Mouse (Mus musculus): ENCODE data around the gene Pcdh18. TPM values are rescaled to one million over a fixed set of nuclear protein-coding genes. Genes with fewer than 3 reads are reported as not detected.

The Pcdh18 gene
- total and polyA plus RNA-seq, 2 experiments = 0.24 to 0.92 TPM

- Histone ChIP-seq H3K27ac (replicated peaks; ENCODE audit: insufficient read depth, low read depth, low read length) (no peak overlapping the region), H3K36me3 (ENCODE audit: control insufficient read depth, insufficient read depth, low read length) (no peaks in the 10 kb centered on the region), H3K79me2 (ENCODE audit: control insufficient read depth, insufficient read depth, low read length) (no peaks in the 10 kb centered on the region), H3K4me1 (ENCODE audit: control insufficient read depth, insufficient read depth, low read length) (no peaks in the 10 kb centered on the region), H3K9ac (ENCODE audit: low read depth, low read length) (no peak overlapping the region), H3K27me3 (ENCODE audit: control insufficient read depth, insufficient read depth, low read length) (no peaks in the 10 kb centered on the region), H3K4me3 (ENCODE audit: insufficient read depth, low read depth, low read length) (no peak overlapping the region)
- TF ChIP-seq POLR2A (IDR thresholded peaks at IDR 0.05; ENCODE audit: extremely low read depth, insufficient read depth, low read length) = no peak
- TF ChIP-seq CTCF (IDR thresholded peaks at IDR 0.05; ENCODE audit: low read depth, low read length) = no peak
- WGBS = 47% methylated on average over 3 of the region's 3 CpGs
- DNase-seq (ENCODE audit: extremely low read depth, low read depth, low spot score) = no peak
These were observed 12.0 kb upstream of the Pcdh18 start for GRCm38 (mm10) chr3:49768992-49769738.

- H3K9ac ChIP-seq (ENCODE audit: low read depth, low read length) = no peak overlapping the region
- no peak overlapping the region for H3K27ac ChIP-seq (replicated peaks; ENCODE audit: insufficient read depth, low read depth, low read length)
- no peak for TF ChIP-seq CTCF (IDR thresholded peaks at IDR 0.05; ENCODE audit: low read depth, low read length)
- no peak for TF ChIP-seq POLR2A (IDR thresholded peaks at IDR 0.05; ENCODE audit: extremely low read depth, insufficient read depth, low read length)
- no peaks in the 10 kb centered on the region; the same call in 1 of the 2 replicates for H3K27me3 ChIP-seq (ENCODE audit: control insufficient read depth, insufficient read depth, low read length)
- 82% methylated on average over 5 of the region's 5 CpGs for WGBS
- no peak for DNase-seq (ENCODE audit: extremely low read depth, low read depth, low spot score)
- no peak overlapping the region for H3K4me3 ChIP-seq (ENCODE audit: insufficient read depth, low read depth, low read length)
- H3K79me2 ChIP-seq (ENCODE audit: control insufficient read depth, insufficient read depth, low read length) = no peaks in the 10 kb centered on the region
- no peaks in the 10 kb centered on the region for H3K4me1 ChIP-seq (ENCODE audit: control insufficient read depth, insufficient read depth, low read length)
- no peaks in the 10 kb centered on the region for H3K36me3 ChIP-seq (ENCODE audit: control insufficient read depth, insufficient read depth, low read length)
These were observed 5.6 kb upstream of the Pcdh18 start for GRCm38 (mm10) chr3:49762711-49763110.

- Histone ChIP-seq H3K79me2 (ENCODE audit: control insufficient read depth, insufficient read depth, low read length) (no peaks in the 10 kb centered on the region), H3K9ac (ENCODE audit: low read depth, low read length) (no peak overlapping the region), H3K27me3 (ENCODE audit: control insufficient read depth, insufficient read depth, low read length) (no peaks in the 10 kb centered on the region; the same call in 1 of the 2 replicates), H3K36me3 (ENCODE audit: control insufficient read depth, insufficient read depth, low read length) (no peaks in the 10 kb centered on the region), H3K27ac (replicated peaks; ENCODE audit: insufficient read depth, low read depth, low read length) (no peak overlapping the region), H3K4me1 (ENCODE audit: control insufficient read depth, insufficient read depth, low read length) (no peaks in the 10 kb centered on the region), H3K4me3 (ENCODE audit: insufficient read depth, low read depth, low read length) (no peak overlapping the region)
- DNase-seq (ENCODE audit: extremely low read depth, low read depth, low spot score) = no peak
- TF ChIP-seq CTCF (IDR thresholded peaks at IDR 0.05; ENCODE audit: low read depth, low read length) (no peak), POLR2A (IDR thresholded peaks at IDR 0.05; ENCODE audit: extremely low read depth, insufficient read depth, low read length) (no peak)
These were observed 4.8 kb upstream of the Pcdh18 start for GRCm38 (mm10) chr3:49761971-49762370.

GRCm38 (mm10) chr3:49757626-49758019 is 498 bp upstream of the Pcdh18 start:
- DNase-seq (ENCODE audit: extremely low read depth, low read depth, low spot score) = no peak
- Histone ChIP-seq H3K4me3 (ENCODE audit: insufficient read depth, low read depth, low read length) (peak overlapping the region; percentile 40; the same call in 1 of the 2 replicates), H3K79me2 (ENCODE audit: control insufficient read depth, insufficient read depth, low read length) (no peaks in the 10 kb centered on the region), H3K27ac (replicated peaks; ENCODE audit: insufficient read depth, low read depth, low read length) (no peak overlapping the region), H3K27me3 (ENCODE audit: control insufficient read depth, insufficient read depth, low read length) (no peaks in the 10 kb centered on the region; the same call in 1 of the 2 replicates), H3K9ac (ENCODE audit: low read depth, low read length) (no peak overlapping the region), H3K4me1 (ENCODE audit: control insufficient read depth, insufficient read depth, low read length) (no peaks in the 10 kb centered on the region; the same call in 1 of the 2 replicates), H3K36me3 (ENCODE audit: control insufficient read depth, insufficient read depth, low read length) (no peaks in the 10 kb centered on the region)
- 0% methylated on average over 6 of the region's 6 CpGs for WGBS
- no peak for TF ChIP-seq CTCF (IDR thresholded peaks at IDR 0.05; ENCODE audit: low read depth, low read length)

- H3K27me3 ChIP-seq (ENCODE audit: control insufficient read depth, insufficient read depth, low read length) = peaks cover 2% of the 10 kb centered on the region; the same call in 1 of the 2 replicates
- peak; percentile 22 for DNase-seq (ENCODE audit: extremely low read depth, low read depth, low spot score)
- TF ChIP-seq CTCF (IDR thresholded peaks at IDR 0.05; ENCODE audit: low read depth, low read length) = no peak
- TF ChIP-seq POLR2A (IDR thresholded peaks at IDR 0.05; ENCODE audit: extremely low read depth, insufficient read depth, low read length) = no peak
- no peak overlapping the region for H3K27ac ChIP-seq (replicated peaks; ENCODE audit: insufficient read depth, low read depth, low read length)
- no peaks in the 10 kb centered on the region for H3K79me2 ChIP-seq (ENCODE audit: control insufficient read depth, insufficient read depth, low read length)
- peak overlapping the region; percentile 37; the same call in 1 of the 2 replicates for H3K9ac ChIP-seq (ENCODE audit: low read depth, low read length)
- no peaks in the 10 kb centered on the region for H3K36me3 ChIP-seq (ENCODE audit: control insufficient read depth, insufficient read depth, low read length)
- WGBS = 5% methylated on average over 36 of the region's 36 CpGs
- no peaks in the 10 kb centered on the region; the same call in 1 of the 2 replicates for H3K4me1 ChIP-seq (ENCODE audit: control insufficient read depth, insufficient read depth, low read length)
- H3K4me3 ChIP-seq (ENCODE audit: insufficient read depth, low read depth, low read length) = peak overlapping the region; percentile 9
These were observed 909 bp downstream of the Pcdh18 start for GRCm38 (mm10) chr3:49755986-49756845.
